Mouse (Mus musculus): ENCODE data around the gene Cbx8. TPM values are rescaled to one million over a fixed set of nuclear protein-coding genes. Genes with fewer than 3 reads are reported as not detected.
A peak's percentile ranks its signal among the peaks of the same experiment; 100 is the strongest.

The Cbx8 gene
- polyA plus RNA-seq, 1 experiment from 2014 or later = 6.4 TPM

- Histone ChIP-seq H3K27ac (ENCODE audit: low read depth, low read length) (no peak overlapping the region), H3K9ac (ENCODE audit: low read depth, low read length) (no peak overlapping the region), H3K9me3 (ENCODE audit: control insufficient read depth) (no peaks in the 10 kb centered on the region), H3K4me3 (ENCODE audit: low read depth, low read length) (peak overlapping the region; percentile 6; the same call in 1 of the 2 replicates), H3K4me2 (replicated peaks; ENCODE audit: low read depth) (peak overlapping the region; percentile 51), H3K36me3 (ENCODE audit: control insufficient read depth, insufficient read depth) (no peaks in the 10 kb centered on the region), H3K27me3 (replicated peaks; ENCODE audit: control insufficient read depth, insufficient read depth, low read length) (peaks cover 93% of the 10 kb centered on the region), H3K4me1 (replicated peaks; ENCODE audit: control insufficient read depth, insufficient read depth, low read length) (peaks cover 17% of the 10 kb centered on the region)
- ATAC-seq = peak; percentile 39
- TF ChIP-seq CTCF (IDR thresholded peaks at IDR 0.05; ENCODE audit: low read depth) = no peak
- under 1% methylated on average over 39 of the region's 39 CpGs for WGBS
Observed at GRCm38 (mm10) chr11:119046601-119047245, 6.0 kb upstream of the Cbx8 start.

GRCm38 (mm10) chr11:119044551-119045337 lies 4.0 kb upstream of the Cbx8 start:
- H3K36me3 ChIP-seq (ENCODE audit: control insufficient read depth, insufficient read depth) = no peaks in the 10 kb centered on the region
- peak; percentile 71 for TF ChIP-seq CTCF (IDR thresholded peaks at IDR 0.05; ENCODE audit: low read depth)
- H3K27me3 ChIP-seq (replicated peaks; ENCODE audit: control insufficient read depth, insufficient read depth, low read length) = peaks cover 84% of the 10 kb centered on the region
- peak; percentile 41 for ATAC-seq
- peaks cover 20% of the 10 kb centered on the region for H3K4me1 ChIP-seq (replicated peaks; ENCODE audit: control insufficient read depth, insufficient read depth, low read length)
- peak overlapping the region; percentile 21; the same call in 1 of the 2 replicates for H3K4me3 ChIP-seq (ENCODE audit: low read depth, low read length)
- H3K4me2 ChIP-seq (replicated peaks; ENCODE audit: low read depth) = peak overlapping the region; percentile 39
- no peaks in the 10 kb centered on the region for H3K9me3 ChIP-seq (ENCODE audit: control insufficient read depth)
- no peak overlapping the region for H3K27ac ChIP-seq (ENCODE audit: low read depth, low read length)
- no peak overlapping the region for H3K9ac ChIP-seq (ENCODE audit: low read depth, low read length)
- WGBS = 3% methylated on average over 41 of the region's 41 CpGs

DNA sequence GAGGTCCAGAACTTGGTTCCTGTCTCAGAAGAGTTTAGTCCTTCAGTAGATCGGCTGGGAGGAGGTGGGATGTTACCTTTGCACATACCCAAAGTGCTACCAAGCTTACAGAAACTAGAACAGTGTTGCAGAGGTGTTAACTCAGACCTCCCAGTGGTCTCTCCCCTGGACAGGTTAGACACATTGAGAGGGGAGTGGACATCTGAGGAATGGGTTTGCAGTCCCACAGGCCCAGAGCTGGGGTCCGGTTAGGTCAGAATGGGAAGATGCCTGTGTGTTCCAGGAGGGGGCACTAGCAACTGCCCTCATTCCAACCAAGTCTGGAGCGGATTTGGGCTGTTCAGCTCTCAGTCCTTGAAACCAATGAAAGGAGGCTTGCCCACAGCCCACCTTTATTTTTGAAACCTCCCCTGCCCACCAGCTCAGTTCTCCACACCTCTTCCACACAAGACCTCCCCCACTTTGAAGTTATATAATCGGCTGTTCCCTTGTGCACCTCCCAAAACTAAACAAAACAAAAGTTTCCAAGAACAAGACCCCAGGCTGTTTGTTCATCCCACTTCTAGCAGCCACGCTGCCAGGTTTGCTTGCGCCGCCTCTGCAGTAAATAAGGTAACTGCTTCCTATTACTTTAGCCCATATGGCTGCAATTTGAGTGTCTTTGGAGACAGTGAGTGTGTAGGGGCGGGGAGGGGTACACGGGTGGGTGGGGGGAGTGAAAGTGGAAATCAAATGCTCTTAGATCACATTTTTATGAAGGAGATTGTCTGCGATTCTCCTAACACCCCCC lies 3.2 kb upstream of the Cbx8 start:
- H3K36me3 ChIP-seq (ENCODE audit: control insufficient read depth, insufficient read depth) = peaks cover 2% of the 10 kb centered on the region; the same call in 1 of the 2 replicates
- peak; percentile 73 for TF ChIP-seq CTCF (IDR thresholded peaks at IDR 0.05; ENCODE audit: low read depth)
- peaks cover 24% of the 10 kb centered on the region for H3K4me1 ChIP-seq (replicated peaks; ENCODE audit: control insufficient read depth, insufficient read depth, low read length)
- no peaks in the 10 kb centered on the region for H3K9me3 ChIP-seq (ENCODE audit: control insufficient read depth)
- H3K4me3 ChIP-seq (ENCODE audit: low read depth, low read length) = no peak overlapping the region; the same call in 1 of the 2 replicates
- no peak overlapping the region for H3K27ac ChIP-seq (ENCODE audit: low read depth, low read length)
- H3K27me3 ChIP-seq (replicated peaks; ENCODE audit: control insufficient read depth, insufficient read depth, low read length) = peaks cover 77% of the 10 kb centered on the region
- no peak for ATAC-seq
- H3K9ac ChIP-seq (ENCODE audit: low read depth, low read length) = no peak overlapping the region
- 5% methylated on average over 10 of the region's 10 CpGs for WGBS
- H3K4me2 ChIP-seq (replicated peaks; ENCODE audit: low read depth) = peak overlapping the region; percentile 39; the same call in 1 of the 2 replicates

DNA sequence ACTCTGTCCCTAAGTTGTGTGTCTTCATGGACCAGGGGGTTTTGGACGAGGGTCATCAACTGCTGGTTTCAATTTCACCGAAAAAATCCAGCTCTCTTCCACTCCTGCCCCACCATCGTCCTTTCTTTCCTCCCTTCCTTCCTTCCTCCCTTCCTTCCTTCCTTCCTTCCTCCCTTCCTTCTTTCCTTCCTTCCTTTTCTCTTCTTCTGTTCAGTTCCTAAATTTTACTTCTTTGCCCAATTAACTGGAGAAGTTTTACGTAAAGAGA lies 2.4 kb upstream of the Cbx8 start:
- no peak overlapping the region for H3K9ac ChIP-seq (ENCODE audit: low read depth, low read length)
- no peak overlapping the region for H3K4me2 ChIP-seq (replicated peaks; ENCODE audit: low read depth)
- no peak for TF ChIP-seq CTCF (IDR thresholded peaks at IDR 0.05; ENCODE audit: low read depth)
- WGBS = 10% methylated on average over 4 of the region's 4 CpGs
- no peak overlapping the region for H3K27ac ChIP-seq (ENCODE audit: low read depth, low read length)
- ATAC-seq = no peak
- no peak overlapping the region for H3K4me3 ChIP-seq (ENCODE audit: low read depth, low read length)
- H3K9me3 ChIP-seq (ENCODE audit: control insufficient read depth) = no peaks in the 10 kb centered on the region
- peaks cover 26% of the 10 kb centered on the region for H3K4me1 ChIP-seq (replicated peaks; ENCODE audit: control insufficient read depth, insufficient read depth, low read length)
- H3K36me3 ChIP-seq (ENCODE audit: control insufficient read depth, insufficient read depth) = peaks cover 8% of the 10 kb centered on the region; the same call in 1 of the 2 replicates
- peaks cover 73% of the 10 kb centered on the region for H3K27me3 ChIP-seq (replicated peaks; ENCODE audit: control insufficient read depth, insufficient read depth, low read length)

- H3K27ac ChIP-seq (ENCODE audit: low read depth, low read length) = no peak overlapping the region
- no peak for ATAC-seq
- peaks cover 8% of the 10 kb centered on the region; the same call in 1 of the 2 replicates for H3K36me3 ChIP-seq (ENCODE audit: control insufficient read depth, insufficient read depth)
- H3K4me2 ChIP-seq (replicated peaks; ENCODE audit: low read depth) = peak overlapping the region; percentile 99; the same call in 1 of the 2 replicates
- peak overlapping the region; percentile 79 for H3K4me3 ChIP-seq (ENCODE audit: low read depth, low read length)
- peaks cover 73% of the 10 kb centered on the region for H3K27me3 ChIP-seq (replicated peaks; ENCODE audit: control insufficient read depth, insufficient read depth, low read length)
- no peak overlapping the region for H3K9ac ChIP-seq (ENCODE audit: low read depth, low read length)
- no peaks in the 10 kb centered on the region for H3K9me3 ChIP-seq (ENCODE audit: control insufficient read depth)
- 2% methylated on average over 52 of the region's 52 CpGs for WGBS
- H3K4me1 ChIP-seq (replicated peaks; ENCODE audit: control insufficient read depth, insufficient read depth, low read length) = peaks cover 26% of the 10 kb centered on the region
- no peak for TF ChIP-seq CTCF (IDR thresholded peaks at IDR 0.05; ENCODE audit: low read depth)
Observed at GRCm38 (mm10) chr11:119042466-119043272, 1.9 kb upstream of the Cbx8 start.
